Mouse (Mus musculus) adrenal gland, postnatal 25 days (tissue): ENCODE measurements around the gene Tmem191c. TPM values are rescaled to one million over a fixed set of nuclear protein-coding genes. Genes with fewer than 3 reads are reported as not detected.
A peak's percentile ranks its signal among the peaks of the same experiment; 100 is the strongest.
"Not testable (repeated sequence)": the region's sequence is repeated elsewhere in the genome, so short reads cannot be mapped to it uniquely, and the experiment has no call there.

Experiments
- DNase-seq: peaks from one replicate; pipeline ENCODE4 v3.0.0; 2021; ENCODE audit warnings: mixed read lengths
- long read RNA-seq: library from polyadenylated mRNA; stranded (forward); transcript quantifications from one replicate; pipeline ENCODE4 v2.0.0, GENCODE M21; 2021
- total RNA-seq: library from RNA; stranded (reverse); gene quantifications from 2 replicates; pipeline ENCODE4 v1.2.3, GENCODE M21; 2021

Gene Tmem191c
- total RNA-seq: 13.8 and 19.9 TPM in 2 replicates
- long read RNA-seq, transcript Tmem191c-201 (10 exons, 1,631 nt): major isoform, 7 of 22 reads
- long read RNA-seq, partial matches to known transcripts: 1 of 22 reads
- long read RNA-seq, other reads (novel, unspliced or antisense): 14 of 22 reads

- no peak for DNase-seq
These were observed at the start of gene Tmem191c for GRCm38 (mm10) chr16:17275721-17276120. Tmem191c (plus strand) TSS chr16:17276077.

GRCm38 (mm10) chr16:17226496-17226895 is 49.4 kb upstream of the Tmem191c start:
- DNase-seq: no peak

GRCm38 (mm10) chr16:17231523-17231922 is 44.4 kb upstream of the Tmem191c start:
- not testable (repeated sequence) for DNase-seq

GRCm38 (mm10) chr16:17232794-17233701 is 42.8 kb upstream of the Tmem191c start, which contains the start of gene Hic2:
Hic2 (plus strand) TSS chr16:17233572.
- peak; percentile 96 for DNase-seq

- peak; percentile 17 for DNase-seq
These were observed 42.0 kb upstream of the Tmem191c start for GRCm38 (mm10) chr16:17233702-17234498.

- DNase-seq: no peak
These were observed 41.4 kb upstream of the Tmem191c start for GRCm38 (mm10) chr16:17234499-17234895.

GRCm38 (mm10) chr16:17234916-17235665 is 40.8 kb upstream of the Tmem191c start:
- DNase-seq: peak; percentile 38

GRCm38 (mm10) chr16:17237634-17238033 is 38.2 kb upstream of the Tmem191c start:
- no peak for DNase-seq

- DNase-seq: no peak
These were observed 36.5 kb upstream of the Tmem191c start for GRCm38 (mm10) chr16:17239409-17239808.

GRCm38 (mm10) chr16:17243731-17244130 is 32.1 kb upstream of the Tmem191c start:
- DNase-seq: no peak

- DNase-seq: no peak
These were observed 30.9 kb upstream of the Tmem191c start for GRCm38 (mm10) chr16:17244996-17245395.

- DNase-seq: no peak
These were observed 28.1 kb upstream of the Tmem191c start for GRCm38 (mm10) chr16:17247727-17248126.

- peak; percentile 47 for DNase-seq
These were observed 26.7 kb upstream of the Tmem191c start for GRCm38 (mm10) chr16:17249135-17249534.

GRCm38 (mm10) chr16:17251539-17251938 is 24.3 kb upstream of the Tmem191c start:
- peak; percentile 89 for DNase-seq

GRCm38 (mm10) chr16:17252086-17252726 is 23.7 kb upstream of the Tmem191c start:
- DNase-seq: no peak

- DNase-seq: no peak
These were observed 23.0 kb upstream of the Tmem191c start for GRCm38 (mm10) chr16:17252841-17253240.

- DNase-seq: no peak
These were observed 21.8 kb upstream of the Tmem191c start for GRCm38 (mm10) chr16:17254005-17254597.

- no peak for DNase-seq
These were observed 20.6 kb upstream of the Tmem191c start for GRCm38 (mm10) chr16:17255270-17255669.

GRCm38 (mm10) chr16:17257359-17257821 is 18.5 kb upstream of the Tmem191c start:
- DNase-seq: no peak

GRCm38 (mm10) chr16:17258917-17259316 is 17.0 kb upstream of the Tmem191c start:
- DNase-seq: no peak

GRCm38 (mm10) chr16:17261341-17261740 is 14.5 kb upstream of the Tmem191c start:
- DNase-seq: no peak
